Mouse (Mus musculus): ENCODE data around the gene Twist2.

- no peak for TF ChIP-seq CTCF (IDR thresholded peaks at IDR 0.05; ENCODE audit: low read depth, low read length)
- TF ChIP-seq POLR2A (IDR thresholded peaks at IDR 0.05; ENCODE audit: borderline replicate concordance, low read depth, low read length) = no peak
Measured at GRCm38 (mm10) chr1:91875042-91875720, 73.9 kb downstream of the Twist2 start.

Measured in bone marrow macrophage, adult 2 months (primary cell).